Mouse (Mus musculus): Measurements from ENCODE around the gene Fam161a. TPM values are rescaled to one million over a fixed set of nuclear protein-coding genes. Genes with fewer than 3 reads are reported as not detected.

The Fam161a gene
- total and polyA plus RNA-seq, 2 experiments, result 1.0 to 3.8 TPM

DNA sequence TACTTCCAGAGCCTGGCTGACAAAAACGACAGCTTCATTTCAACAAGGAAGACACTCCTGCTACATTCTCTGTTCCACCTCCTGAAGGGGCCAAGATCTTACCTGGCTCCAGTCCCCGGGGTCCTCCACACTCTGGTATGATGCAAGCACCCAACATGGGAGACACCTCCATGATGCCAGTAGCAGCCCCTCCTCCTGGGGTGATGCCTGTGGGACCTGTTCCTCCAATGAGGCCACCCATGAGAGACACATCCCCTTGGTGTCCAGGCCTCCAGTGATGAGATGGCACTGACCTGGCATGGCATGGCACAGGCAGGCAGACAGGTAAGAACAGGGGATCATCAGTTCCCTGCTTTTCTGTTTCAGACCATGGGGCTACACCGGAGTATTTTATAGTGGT lies 29.1 kb upstream of the Fam161a start:
- H3K27me3 ChIP-seq (ENCODE audit: control insufficient read depth, insufficient read depth, low read length), result no peaks in the 10 kb centered on the region
- no peak overlapping the region for H3K27ac ChIP-seq (replicated peaks; ENCODE audit: insufficient read depth, low read depth, low read length)
- no peak for DNase-seq (ENCODE audit: extremely low read depth, low read depth, low spot score)
- H3K4me3 ChIP-seq (ENCODE audit: insufficient read depth, low read depth, low read length), result no peak overlapping the region
- H3K9ac ChIP-seq (ENCODE audit: low read depth, low read length), result no peak overlapping the region
- peaks cover 15% of the 10 kb centered on the region for H3K36me3 ChIP-seq (ENCODE audit: control insufficient read depth, insufficient read depth, low read length)
- peaks cover 25% of the 10 kb centered on the region; the same call in 1 of the 2 replicates for H3K79me2 ChIP-seq (ENCODE audit: control insufficient read depth, insufficient read depth, low read length)
- no peak for TF ChIP-seq POLR2A (IDR thresholded peaks at IDR 0.05; ENCODE audit: extremely low read depth, insufficient read depth, low read length)
- no peak for TF ChIP-seq CTCF (IDR thresholded peaks at IDR 0.05; ENCODE audit: low read depth, low read length)
- 78% methylated on average over 3 of the region's 3 CpGs for WGBS
- peaks cover 19% of the 10 kb centered on the region for H3K4me1 ChIP-seq (ENCODE audit: control insufficient read depth, insufficient read depth, low read length)

DNA sequence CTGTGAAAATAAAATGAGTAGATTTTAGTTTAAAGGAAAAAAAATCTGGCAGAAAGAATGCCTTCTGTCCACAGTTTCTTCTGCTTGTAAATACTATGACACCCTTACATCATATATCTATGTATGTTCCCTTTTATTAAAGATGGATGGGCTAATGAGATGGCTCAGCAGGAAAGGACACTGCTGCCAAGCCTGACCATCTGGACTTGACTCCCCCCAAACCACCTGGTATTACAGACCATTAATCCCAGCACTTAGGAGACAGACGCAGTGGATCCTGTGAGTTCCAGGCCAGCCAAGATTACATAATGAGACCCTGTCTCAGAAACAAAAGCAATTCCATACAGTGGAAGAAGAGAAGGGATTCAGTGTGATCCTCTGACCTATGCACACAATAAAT lies 28.6 kb upstream of the Fam161a start:
- Histone ChIP-seq H3K36me3 (ENCODE audit: control insufficient read depth, insufficient read depth, low read length) (peaks cover 15% of the 10 kb centered on the region), H3K79me2 (ENCODE audit: control insufficient read depth, insufficient read depth, low read length) (peaks cover 23% of the 10 kb centered on the region; the same call in 1 of the 2 replicates), H3K27ac (replicated peaks; ENCODE audit: insufficient read depth, low read depth, low read length) (no peak overlapping the region), H3K4me1 (ENCODE audit: control insufficient read depth, insufficient read depth, low read length) (peaks cover 19% of the 10 kb centered on the region), H3K9ac (ENCODE audit: low read depth, low read length) (no peak overlapping the region), H3K27me3 (ENCODE audit: control insufficient read depth, insufficient read depth, low read length) (no peaks in the 10 kb centered on the region), H3K4me3 (ENCODE audit: insufficient read depth, low read depth, low read length) (no peak overlapping the region)
- 58% methylated on average over 1 of the region's 1 CpGs for WGBS
- DNase-seq (ENCODE audit: extremely low read depth, low read depth, low spot score), result no peak
- TF ChIP-seq POLR2A (IDR thresholded peaks at IDR 0.05; ENCODE audit: extremely low read depth, insufficient read depth, low read length) (no peak), CTCF (IDR thresholded peaks at IDR 0.05; ENCODE audit: low read depth, low read length) (no peak)

DNA sequence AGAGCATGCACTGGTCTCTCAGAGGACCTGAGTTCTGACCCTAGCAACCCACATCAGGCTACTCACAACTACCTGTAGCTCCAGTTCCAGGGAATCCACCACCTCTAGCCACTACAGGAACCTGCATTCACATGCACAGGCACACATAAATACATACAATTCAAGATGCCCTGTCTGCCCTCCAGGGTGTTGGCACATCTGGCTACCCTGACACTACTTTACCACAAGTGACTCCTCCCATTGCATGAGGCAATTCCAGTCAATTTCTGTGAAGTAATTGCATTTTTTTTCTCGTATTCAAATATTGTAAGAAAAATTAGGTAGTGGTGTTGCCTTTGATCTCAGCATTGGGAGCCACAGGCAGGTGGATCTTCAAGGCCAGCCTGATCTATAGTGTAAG lies 28.1 kb upstream of the Fam161a start:
- Histone ChIP-seq H3K4me3 (ENCODE audit: insufficient read depth, low read depth, low read length) (no peak overlapping the region), H3K36me3 (ENCODE audit: control insufficient read depth, insufficient read depth, low read length) (peaks cover 15% of the 10 kb centered on the region), H3K27ac (replicated peaks; ENCODE audit: insufficient read depth, low read depth, low read length) (no peak overlapping the region), H3K9ac (ENCODE audit: low read depth, low read length) (0 out of 2 replicates have a peak overlapping the region, but pooled peaks have one; percentile 38), H3K4me1 (ENCODE audit: control insufficient read depth, insufficient read depth, low read length) (peaks cover 19% of the 10 kb centered on the region), H3K27me3 (ENCODE audit: control insufficient read depth, insufficient read depth, low read length) (no peaks in the 10 kb centered on the region), H3K79me2 (ENCODE audit: control insufficient read depth, insufficient read depth, low read length) (peaks cover 18% of the 10 kb centered on the region; the same call in 1 of the 2 replicates)
- no peak for TF ChIP-seq POLR2A (IDR thresholded peaks at IDR 0.05; ENCODE audit: extremely low read depth, insufficient read depth, low read length)
- no peak for TF ChIP-seq CTCF (IDR thresholded peaks at IDR 0.05; ENCODE audit: low read depth, low read length)
- 28% methylated on average over 1 of the region's 1 CpGs for WGBS
- peak; percentile 59 for DNase-seq (ENCODE audit: extremely low read depth, low read depth, low spot score)

DNA sequence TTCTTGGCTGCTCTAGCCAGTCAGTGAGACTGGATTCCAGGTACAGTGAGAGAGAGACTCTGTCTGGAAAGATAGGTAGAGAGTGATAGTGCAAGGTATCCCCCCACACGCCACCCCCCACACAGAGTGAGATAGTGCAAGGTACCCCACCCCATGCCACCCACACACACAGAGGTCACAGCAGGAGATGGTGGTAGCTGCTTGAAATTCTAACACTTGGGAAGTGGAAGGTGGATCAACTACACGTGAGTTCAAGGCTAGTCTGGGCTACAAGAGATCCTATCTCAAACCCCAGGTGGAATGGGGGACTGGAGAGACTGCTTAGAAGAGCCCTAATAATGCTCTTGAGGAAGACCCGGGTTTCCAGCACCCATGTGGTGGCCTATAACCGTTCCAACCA lies 26.3 kb upstream of the Fam161a start:
- peaks cover 12% of the 10 kb centered on the region; the same call in 1 of the 2 replicates for H3K79me2 ChIP-seq (ENCODE audit: control insufficient read depth, insufficient read depth, low read length)
- no peaks in the 10 kb centered on the region for H3K27me3 ChIP-seq (ENCODE audit: control insufficient read depth, insufficient read depth, low read length)
- H3K27ac ChIP-seq (replicated peaks; ENCODE audit: insufficient read depth, low read depth, low read length), result no peak overlapping the region; the same call in 1 of the 2 replicates
- H3K9ac ChIP-seq (ENCODE audit: low read depth, low read length), result no peak overlapping the region
- H3K4me1 ChIP-seq (ENCODE audit: control insufficient read depth, insufficient read depth, low read length), result peaks cover 15% of the 10 kb centered on the region
- DNase-seq (ENCODE audit: extremely low read depth, low read depth, low spot score), result no peak
- TF ChIP-seq CTCF (IDR thresholded peaks at IDR 0.05; ENCODE audit: low read depth, low read length) (no peak), POLR2A (IDR thresholded peaks at IDR 0.05; ENCODE audit: extremely low read depth, insufficient read depth, low read length) (no peak)
- peaks cover 12% of the 10 kb centered on the region for H3K36me3 ChIP-seq (ENCODE audit: control insufficient read depth, insufficient read depth, low read length)
- 34% methylated on average over 4 of the region's 4 CpGs for WGBS
- H3K4me3 ChIP-seq (ENCODE audit: insufficient read depth, low read depth, low read length), result no peak overlapping the region

DNA sequence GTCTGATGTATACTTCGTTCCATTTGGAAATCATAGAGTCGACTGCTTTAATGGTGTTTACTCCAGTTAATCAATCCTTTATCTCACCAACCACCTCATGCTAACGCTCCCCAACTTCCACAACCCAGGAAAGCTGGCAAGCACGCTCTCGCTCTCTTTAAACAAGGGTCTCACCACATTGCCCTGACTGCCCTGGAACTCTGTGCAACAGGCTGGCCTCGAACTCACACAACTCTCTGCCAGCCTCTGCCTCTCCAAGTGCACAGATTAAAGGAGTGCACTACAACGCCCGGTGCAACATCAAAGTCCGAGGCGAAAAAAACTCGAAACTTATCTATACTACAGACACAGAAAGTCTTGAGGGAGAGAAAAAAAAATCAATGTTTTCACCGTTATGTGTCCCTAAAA lies 25.8 kb upstream of the Fam161a start:
- Histone ChIP-seq H3K9ac (ENCODE audit: low read depth, low read length) (peak overlapping the region; percentile 88), H3K79me2 (ENCODE audit: control insufficient read depth, insufficient read depth, low read length) (peaks cover 12% of the 10 kb centered on the region; the same call in 1 of the 2 replicates), H3K4me1 (ENCODE audit: control insufficient read depth, insufficient read depth, low read length) (peaks cover 13% of the 10 kb centered on the region), H3K4me3 (ENCODE audit: insufficient read depth, low read depth, low read length) (peak overlapping the region; percentile 87), H3K36me3 (ENCODE audit: control insufficient read depth, insufficient read depth, low read length) (peaks cover 7% of the 10 kb centered on the region), H3K27ac (replicated peaks; ENCODE audit: insufficient read depth, low read depth, low read length) (peak overlapping the region; percentile 89), H3K27me3 (ENCODE audit: control insufficient read depth, insufficient read depth, low read length) (no peaks in the 10 kb centered on the region)
- DNase-seq (ENCODE audit: extremely low read depth, low read depth, low spot score), result no peak
- WGBS, result under 1% methylated on average over 12 of the region's 12 CpGs
- TF ChIP-seq POLR2A (IDR thresholded peaks at IDR 0.05; ENCODE audit: extremely low read depth, insufficient read depth, low read length) (no peak), CTCF (IDR thresholded peaks at IDR 0.05; ENCODE audit: low read depth, low read length) (no peak)

DNA sequence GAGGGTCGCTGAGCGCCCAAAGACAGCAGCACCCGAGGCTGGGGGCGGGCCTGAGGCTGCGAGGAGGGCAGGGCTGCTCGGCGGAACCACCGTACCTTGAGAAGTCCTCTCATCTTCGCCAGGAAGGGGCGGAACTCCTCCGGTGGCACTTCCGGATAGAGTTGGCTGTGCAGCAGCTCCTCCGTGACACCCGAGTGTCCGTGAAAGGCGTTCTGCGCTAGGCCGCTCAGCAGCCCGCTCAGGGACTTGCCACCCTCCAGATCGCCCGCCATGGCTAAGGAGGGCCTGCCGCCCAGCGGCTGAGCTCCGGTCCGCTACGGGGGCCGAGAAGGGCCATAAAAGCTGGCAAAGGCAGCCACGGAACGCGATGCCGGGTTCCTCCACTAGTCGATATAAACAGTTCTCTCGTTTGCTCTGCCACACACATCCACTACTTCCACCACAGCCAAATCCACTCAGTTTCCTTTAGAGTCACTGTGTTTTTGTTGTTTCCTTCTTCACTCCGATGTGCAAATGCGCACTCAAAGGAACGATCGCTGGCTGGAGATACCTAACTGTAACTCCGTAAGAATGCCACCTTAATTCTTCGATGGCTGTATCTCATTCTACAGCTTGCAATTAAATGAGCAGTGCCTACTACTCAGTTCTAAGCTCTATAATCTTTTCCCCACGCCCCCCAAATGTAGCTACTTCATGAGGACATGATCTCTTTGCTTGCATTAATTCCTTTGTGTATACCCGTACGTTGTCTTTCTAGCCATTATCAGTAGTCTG lies 25.2 kb upstream of the Fam161a start, which contains the start of the genes Gm28048 and Commd1:
Gm28048 (minus strand) TSS at position 107 of the 774 bp plus-strand sequence.
Commd1 (minus strand) TSS at position 399 of the 774 bp plus-strand sequence.
- peaks cover 12% of the 10 kb centered on the region; the same call in 1 of the 2 replicates for H3K79me2 ChIP-seq (ENCODE audit: control insufficient read depth, insufficient read depth, low read length)
- peak within 1 kb of the TSS; percentile 88 for H3K9ac ChIP-seq (ENCODE audit: low read depth, low read length)
- peaks cover 3% of the 10 kb centered on the region for H3K36me3 ChIP-seq (ENCODE audit: control insufficient read depth, insufficient read depth, low read length)
- H3K27ac ChIP-seq (replicated peaks; ENCODE audit: insufficient read depth, low read depth, low read length), result peak within 1 kb of the TSS; percentile 89
- DNase-seq (ENCODE audit: extremely low read depth, low read depth, low spot score), result peak; percentile 87
- H3K4me1 ChIP-seq (ENCODE audit: control insufficient read depth, insufficient read depth, low read length), result peaks cover 11% of the 10 kb centered on the region
- peak within 1 kb of the TSS; percentile 87 for H3K4me3 ChIP-seq (ENCODE audit: insufficient read depth, low read depth, low read length)
- 3% methylated on average over 42 of the region's 42 CpGs for WGBS
- no peaks in the 10 kb centered on the region for H3K27me3 ChIP-seq (ENCODE audit: control insufficient read depth, insufficient read depth, low read length)
- TF ChIP-seq POLR2A (IDR thresholded peaks at IDR 0.05; ENCODE audit: extremely low read depth, insufficient read depth, low read length), result peak; percentile 77
- TF ChIP-seq CTCF (IDR thresholded peaks at IDR 0.05; ENCODE audit: low read depth, low read length), result peak; percentile 74
